Mouse (Mus musculus): ENCODE results near the gene Coro1c. TPM values are rescaled to one million over a fixed set of nuclear protein-coding genes. Genes with fewer than 3 reads are reported as not detected.

Gene Coro1c
- polyA plus RNA-seq, 1 experiment from 2014 or later = 102 TPM

- peaks cover 15% of the 10 kb centered on the region; the same call in 1 of the 2 replicates for H3K4me1 ChIP-seq (ENCODE audit: insufficient read depth, low read depth, low read length)
Measured at GRCm38 (mm10) chr5:113906958-113907735, 1.4 kb downstream of the Coro1c start.

GRCm38 (mm10) chr5:113904987-113905386, 3.6 kb downstream of the Coro1c start:
- 0 out of 2 replicates have a peak overlapping the region, but pooled peaks have one; percentile 2 for H3K27ac ChIP-seq (ENCODE audit: low read length)
- peaks cover 21% of the 10 kb centered on the region for H3K4me1 ChIP-seq (ENCODE audit: insufficient read depth, low read depth, low read length)
- no peaks in the 10 kb centered on the region for H3K36me3 ChIP-seq (ENCODE audit: insufficient read depth, low read length)
- ATAC-seq (no peak), DNase-seq (ENCODE audit: low spot score) (peak; percentile 63)
- no peaks in the 10 kb centered on the region for H3K9me3 ChIP-seq (ENCODE audit: low read length)
- no peak overlapping the region for H3K4me3 ChIP-seq (ENCODE audit: low read depth, low read length)
- no peak for TF ChIP-seq CTCF (IDR thresholded peaks at IDR 0.05)
- peak; percentile 54 for TF ChIP-seq EP300 (IDR thresholded peaks at IDR 0.05)
- no peak overlapping the region for H3K9ac ChIP-seq (replicated peaks; ENCODE audit: low read depth)
- no peaks in the 10 kb centered on the region for H3K27me3 ChIP-seq (replicated peaks; ENCODE audit: insufficient read depth, low read length)
- WGBS = 30% methylated on average over 4 of the region's 4 CpGs
- peak overlapping the region; percentile 88 for H3K4me2 ChIP-seq (replicated peaks; ENCODE audit: low read depth, low read length)

More at GRCm38 (mm10) chr5:113906958-113907735, 1.4 kb downstream of the Coro1c start:
- Histone ChIP-seq H3K27ac (ENCODE audit: low read length) (peak overlapping the region; percentile 98), H3K27me3 (replicated peaks; ENCODE audit: insufficient read depth, low read length) (no peaks in the 10 kb centered on the region), H3K4me3 (ENCODE audit: low read depth, low read length) (peak overlapping the region; percentile 96), H3K4me2 (replicated peaks; ENCODE audit: low read depth, low read length) (peak overlapping the region; percentile 88), H3K9ac (replicated peaks; ENCODE audit: low read depth) (peak overlapping the region; percentile 84), H3K36me3 (ENCODE audit: insufficient read depth, low read length) (no peaks in the 10 kb centered on the region), H3K9me3 (ENCODE audit: low read length) (no peaks in the 10 kb centered on the region)
- TF ChIP-seq CTCF (IDR thresholded peaks at IDR 0.05) (no peak; the same call in 1 of the 2 replicates), EP300 (IDR thresholded peaks at IDR 0.05) (no peak)
- DNase-seq (ENCODE audit: low spot score) (peak; percentile 76), ATAC-seq (no peak; the same call in 1 of the 2 replicates)
- 6% methylated on average over 17 of the region's 17 CpGs for WGBS

GRCm38 (mm10) chr5:113902983-113903382, 5.6 kb downstream of the Coro1c start:
- Histone ChIP-seq H3K9me3 (ENCODE audit: low read length) (no peaks in the 10 kb centered on the region), H3K27ac (ENCODE audit: low read length) (no peak overlapping the region), H3K27me3 (replicated peaks; ENCODE audit: insufficient read depth, low read length) (no peaks in the 10 kb centered on the region), H3K36me3 (ENCODE audit: insufficient read depth, low read length) (no peaks in the 10 kb centered on the region), H3K4me3 (ENCODE audit: low read depth, low read length) (no peak overlapping the region), H3K4me2 (replicated peaks; ENCODE audit: low read depth, low read length) (no peak overlapping the region), H3K4me1 (ENCODE audit: insufficient read depth, low read depth, low read length) (peaks cover 25% of the 10 kb centered on the region), H3K9ac (replicated peaks; ENCODE audit: low read depth) (no peak overlapping the region)
- WGBS = 64% methylated on average over 5 of the region's 5 CpGs
- no peak for TF ChIP-seq CTCF (IDR thresholded peaks at IDR 0.05)
- no peak for TF ChIP-seq EP300 (IDR thresholded peaks at IDR 0.05)
- no peak for DNase-seq (ENCODE audit: low spot score)
- no peak for ATAC-seq

GRCm38 (mm10) chr5:113902017-113902416, 6.5 kb downstream of the Coro1c start:
- no peak for DNase-seq (ENCODE audit: low spot score)
- Histone ChIP-seq H3K4me3 (ENCODE audit: low read depth, low read length) (no peak overlapping the region), H3K4me2 (replicated peaks; ENCODE audit: low read depth, low read length) (0 out of 2 replicates have a peak overlapping the region, but pooled peaks have one; percentile 0), H3K36me3 (ENCODE audit: insufficient read depth, low read length) (no peaks in the 10 kb centered on the region), H3K4me1 (ENCODE audit: insufficient read depth, low read depth, low read length) (peaks cover 22% of the 10 kb centered on the region), H3K27me3 (replicated peaks; ENCODE audit: insufficient read depth, low read length) (no peaks in the 10 kb centered on the region), H3K9me3 (ENCODE audit: low read length) (no peaks in the 10 kb centered on the region), H3K27ac (ENCODE audit: low read length) (peak overlapping the region; percentile 52; the same call in 1 of the 2 replicates), H3K9ac (replicated peaks; ENCODE audit: low read depth) (no peak overlapping the region)
- ATAC-seq = no peak
- TF ChIP-seq EP300 (IDR thresholded peaks at IDR 0.05) = no peak
- TF ChIP-seq CTCF (IDR thresholded peaks at IDR 0.05) = no peak
- 45% methylated on average over 6 of the region's 6 CpGs for WGBS

GRCm38 (mm10) chr5:113901074-113901571, 7.4 kb downstream of the Coro1c start:
- peak; percentile 91 for TF ChIP-seq EP300 (IDR thresholded peaks at IDR 0.05)
- TF ChIP-seq CTCF (IDR thresholded peaks at IDR 0.05) = no peak

GRCm38 (mm10) chr5:113899543-113899942, 9.0 kb downstream of the Coro1c start:
- Histone ChIP-seq H3K27me3 (replicated peaks; ENCODE audit: insufficient read depth, low read length) (no peaks in the 10 kb centered on the region), H3K4me3 (ENCODE audit: low read depth, low read length) (no peak overlapping the region), H3K27ac (ENCODE audit: low read length) (peak overlapping the region; percentile 59), H3K4me2 (replicated peaks; ENCODE audit: low read depth, low read length) (no peak overlapping the region), H3K9me3 (ENCODE audit: low read length) (no peaks in the 10 kb centered on the region), H3K9ac (replicated peaks; ENCODE audit: low read depth) (no peak overlapping the region), H3K4me1 (ENCODE audit: insufficient read depth, low read depth, low read length) (peaks cover 18% of the 10 kb centered on the region), H3K36me3 (ENCODE audit: insufficient read depth, low read length) (no peaks in the 10 kb centered on the region)
- TF ChIP-seq EP300 (IDR thresholded peaks at IDR 0.05) = no peak
- no peak for TF ChIP-seq CTCF (IDR thresholded peaks at IDR 0.05)
- 67% methylated on average over 12 of the region's 12 CpGs for WGBS
- ATAC-seq (no peak), DNase-seq (ENCODE audit: low spot score) (no peak)

More at GRCm38 (mm10) chr5:113901074-113901571, 7.4 kb downstream of the Coro1c start:
- H3K27me3 ChIP-seq (replicated peaks; ENCODE audit: insufficient read depth, low read length) = no peaks in the 10 kb centered on the region
- H3K4me1 ChIP-seq (ENCODE audit: insufficient read depth, low read depth, low read length) = peaks cover 20% of the 10 kb centered on the region
- H3K9me3 ChIP-seq (ENCODE audit: low read length) = no peaks in the 10 kb centered on the region
- H3K4me2 ChIP-seq (replicated peaks; ENCODE audit: low read depth, low read length) = 0 out of 2 replicates have a peak overlapping the region, but pooled peaks have one; percentile 0
- no peak overlapping the region for H3K4me3 ChIP-seq (ENCODE audit: low read depth, low read length)
- WGBS = 27% methylated on average over 8 of the region's 8 CpGs
- DNase-seq (ENCODE audit: low spot score) (peak; percentile 92), ATAC-seq (peak; percentile 88)
- no peaks in the 10 kb centered on the region for H3K36me3 ChIP-seq (ENCODE audit: insufficient read depth, low read length)
- no peak overlapping the region for H3K9ac ChIP-seq (replicated peaks; ENCODE audit: low read depth)
- peak overlapping the region; percentile 52; the same call in 1 of the 2 replicates for H3K27ac ChIP-seq (ENCODE audit: low read length)

Data from lung, postnatal 0 days (tissue).